Mouse (Mus musculus) limb, embryonic 12.5 days (tissue): ENCODE data around the gene Angptl2. TPM values are rescaled to one million over a fixed set of nuclear protein-coding genes. Genes with fewer than 3 reads are reported as not detected.

Experiments used
- ATAC-seq: fragments of 200-750 bp; cut with Nextera tagmentation; 2 replicates; pipeline ENCODE4 v1.8.0; 2017; ENCODE audit warnings: low read depth, moderate TSS enrichment; ENCODE audit not compliant: insufficient number of reproducible peaks, insufficient read depth, low FRiP score, low TSS enrichment
- H3K27ac ChIP-seq: fragments of 300-500 bp; sonication (generic); 2 replicates; pipeline ENCODE4 v1.5.1; 2016; ENCODE audit warnings: mild to moderate bottlenecking, moderate library complexity
- H3K27me3 ChIP-seq: fragments of 300-500 bp; sonication (generic); 2 replicates; pipeline ENCODE4 v1.6.1; 2016; ENCODE audit warnings: mild to moderate bottlenecking, moderate library complexity
- H3K36me3 ChIP-seq: fragments of 300-500 bp; sonication (generic); 2 replicates; pipeline ENCODE4 v1.6.1; 2016; ENCODE audit warnings: mild to moderate bottlenecking, moderate library complexity
- H3K4me1 ChIP-seq: fragments of 300-500 bp; sonication (generic); replicated peaks from 2 replicates; pipeline ENCODE4 v1.6.1; 2016
- H3K4me2 ChIP-seq: fragments of 300-500 bp; sonication (generic); 2 replicates; pipeline ENCODE4 v1.6.1; 2016; ENCODE audit warnings: mild to moderate bottlenecking, moderate library complexity
- H3K4me3 ChIP-seq: fragments of 300-500 bp; sonication (generic); replicated peaks from 2 replicates; pipeline ENCODE4 v1.5.1; 2016; ENCODE audit warnings: mild to moderate bottlenecking
- H3K9ac ChIP-seq: fragments of 300-500 bp; sonication (generic); replicated peaks from 2 replicates; pipeline ENCODE4 v1.6.1; 2016; ENCODE audit warnings: mild to moderate bottlenecking, moderate library complexity
- H3K9me3 ChIP-seq: fragments of 300-500 bp; sonication (generic); 2 replicates; pipeline ENCODE4 v1.6.1; 2016; ENCODE audit warnings: mild to moderate bottlenecking, moderate library complexity
- WGBS: fragments of 180-500 bp; shearing (Covaris S2); methylation state at CpG from one replicate; pipeline ENCODE4 v1.1.7; 2016; 5-methylcytosine and 5-hydroxymethylcytosine counted together
- polyA plus RNA-seq: library from polyadenylated mRNA; unstranded; fragments of >200 nt; fragmentation: Nextera tagmentation; extraction: Ambion mirVana; gene quantifications from 2 replicates; pipeline ENCODE4 v1.2.1, GENCODE M21; 2016

Gene Angptl2
- polyA plus RNA-seq = 54.7 and 65.0 TPM in 2 replicates

GRCm38 (mm10) chr2:33215700-33216509 lies at the start of gene Angptl2:
Gene Angptl2, plus strand, starts transcription at chr2:33216069.
- H3K4me1 ChIP-seq = peaks cover 52% of the 10 kb centered on the region

GRCm38 (mm10) chr2:33167060-33167459 lies 48.8 kb upstream of the Angptl2 start:
- no peaks in the 10 kb centered on the region for H3K27me3 ChIP-seq
- H3K4me1 ChIP-seq = peaks cover 65% of the 10 kb centered on the region
- H3K9me3 ChIP-seq = no peaks in the 10 kb centered on the region
- no peak for ATAC-seq
- H3K4me3 ChIP-seq = no peak overlapping the region
- no peak overlapping the region for H3K9ac ChIP-seq
- H3K27ac ChIP-seq = 0 out of 2 replicates have a peak overlapping the region, but pooled peaks have one; percentile 35
- no peak overlapping the region for H3K4me2 ChIP-seq
- 90% methylated on average over 3 of the region's 3 CpGs for WGBS
- no peaks in the 10 kb centered on the region for H3K36me3 ChIP-seq

More at GRCm38 (mm10) chr2:33215700-33216509, at the start of gene Angptl2:
- no peaks in the 10 kb centered on the region for H3K9me3 ChIP-seq
- peak within 1 kb of the TSS; percentile 91 for H3K27ac ChIP-seq
- H3K27me3 ChIP-seq = no peaks in the 10 kb centered on the region
- peak within 1 kb of the TSS; percentile 85 for H3K9ac ChIP-seq
- peak within 1 kb of the TSS; percentile 74 for H3K4me3 ChIP-seq
- H3K36me3 ChIP-seq = peaks cover 9% of the 10 kb centered on the region
- ATAC-seq = peak; percentile 96
- under 1% methylated on average over 22 of the region's 22 CpGs for WGBS
- H3K4me2 ChIP-seq = peak within 1 kb of the TSS; percentile 79

GRCm38 (mm10) chr2:33169445-33169844 lies 46.4 kb upstream of the Angptl2 start:
- H3K9ac ChIP-seq = no peak overlapping the region
- no peaks in the 10 kb centered on the region for H3K9me3 ChIP-seq
- H3K4me3 ChIP-seq = no peak overlapping the region
- 62% methylated on average over 6 of the region's 6 CpGs for WGBS
- peaks cover 68% of the 10 kb centered on the region for H3K4me1 ChIP-seq
- no peaks in the 10 kb centered on the region for H3K36me3 ChIP-seq
- no peak overlapping the region for H3K27ac ChIP-seq
- no peaks in the 10 kb centered on the region for H3K27me3 ChIP-seq
- no peak for ATAC-seq
- no peak overlapping the region for H3K4me2 ChIP-seq

GRCm38 (mm10) chr2:33170777-33171565 lies 44.9 kb upstream of the Angptl2 start:
- no peaks in the 10 kb centered on the region for H3K9me3 ChIP-seq
- peaks cover 54% of the 10 kb centered on the region for H3K4me1 ChIP-seq
- no peak overlapping the region for H3K4me3 ChIP-seq
- ATAC-seq = 0 out of 2 replicates have a peak, but pooled peaks have one; percentile 17
- H3K9ac ChIP-seq = no peak overlapping the region
- H3K27ac ChIP-seq = peak overlapping the region; percentile 79
- no peaks in the 10 kb centered on the region for H3K36me3 ChIP-seq
- no peaks in the 10 kb centered on the region for H3K27me3 ChIP-seq
- H3K4me2 ChIP-seq = no peak overlapping the region
- 59% methylated on average over 10 of the region's 10 CpGs for WGBS

- peaks cover 58% of the 10 kb centered on the region for H3K4me1 ChIP-seq
- H3K4me2 ChIP-seq = no peak overlapping the region
- H3K9me3 ChIP-seq = no peaks in the 10 kb centered on the region
- H3K27me3 ChIP-seq = no peaks in the 10 kb centered on the region
- no peak overlapping the region for H3K9ac ChIP-seq
- no peak for ATAC-seq
- H3K4me3 ChIP-seq = no peak overlapping the region
- WGBS = 74% methylated on average over 10 of the region's 10 CpGs
- peak overlapping the region; percentile 23; the same call in 1 of the 2 replicates for H3K27ac ChIP-seq
- no peaks in the 10 kb centered on the region for H3K36me3 ChIP-seq
These were observed 42.7 kb upstream of the Angptl2 start for GRCm38 (mm10) chr2:33173126-33173525.

- H3K36me3 ChIP-seq = no peaks in the 10 kb centered on the region
- no peak for ATAC-seq
- H3K27me3 ChIP-seq = no peaks in the 10 kb centered on the region
- 92% methylated on average over 7 of the region's 7 CpGs for WGBS
- H3K9ac ChIP-seq = no peak overlapping the region
- 0 out of 2 replicates have a peak overlapping the region, but pooled peaks have one; percentile 4 for H3K27ac ChIP-seq
- no peaks in the 10 kb centered on the region for H3K9me3 ChIP-seq
- H3K4me1 ChIP-seq = peaks cover 63% of the 10 kb centered on the region
- no peak overlapping the region for H3K4me2 ChIP-seq
- no peak overlapping the region for H3K4me3 ChIP-seq
These were observed 42.2 kb upstream of the Angptl2 start for GRCm38 (mm10) chr2:33173686-33174085.

GRCm38 (mm10) chr2:33176516-33176915 lies 39.4 kb upstream of the Angptl2 start:
- Histone ChIP-seq H3K9me3 (no peaks in the 10 kb centered on the region), H3K9ac (no peak overlapping the region), H3K4me1 (peaks cover 61% of the 10 kb centered on the region), H3K4me3 (no peak overlapping the region), H3K27ac (no peak overlapping the region), H3K4me2 (no peak overlapping the region), H3K27me3 (no peaks in the 10 kb centered on the region), H3K36me3 (no peaks in the 10 kb centered on the region)
- 61% methylated on average over 7 of the region's 7 CpGs for WGBS
- ATAC-seq = no peak

- no peak overlapping the region for H3K9ac ChIP-seq
- no peak for ATAC-seq
- H3K36me3 ChIP-seq = no peaks in the 10 kb centered on the region
- no peaks in the 10 kb centered on the region for H3K9me3 ChIP-seq
- no peak overlapping the region for H3K4me3 ChIP-seq
- H3K4me2 ChIP-seq = no peak overlapping the region
- WGBS = 65% methylated on average over 2 of the region's 2 CpGs
- H3K27ac ChIP-seq = peak overlapping the region; percentile 29; the same call in 1 of the 2 replicates
- H3K27me3 ChIP-seq = no peaks in the 10 kb centered on the region
- H3K4me1 ChIP-seq = peaks cover 58% of the 10 kb centered on the region
These were observed 38.9 kb upstream of the Angptl2 start for GRCm38 (mm10) chr2:33176921-33177320.

- Histone ChIP-seq H3K27ac (peak overlapping the region; percentile 96; the same call in 1 of the 2 replicates), H3K9ac (no peak overlapping the region), H3K4me3 (no peak overlapping the region), H3K4me2 (no peak overlapping the region), H3K36me3 (no peaks in the 10 kb centered on the region), H3K27me3 (no peaks in the 10 kb centered on the region), H3K4me1 (peaks cover 58% of the 10 kb centered on the region), H3K9me3 (no peaks in the 10 kb centered on the region)
- no peak for ATAC-seq
- 71% methylated on average over 12 of the region's 12 CpGs for WGBS
These were observed 38.2 kb upstream of the Angptl2 start for GRCm38 (mm10) chr2:33177443-33178242.

- H3K27me3 ChIP-seq = no peaks in the 10 kb centered on the region
- no peak overlapping the region for H3K9ac ChIP-seq
- peak overlapping the region; percentile 96 for H3K27ac ChIP-seq
- H3K4me2 ChIP-seq = no peak overlapping the region
- WGBS = 53% methylated on average over 11 of the region's 11 CpGs
- peak; percentile 45; the same call in 1 of the 2 replicates for ATAC-seq
- peaks cover 51% of the 10 kb centered on the region for H3K4me1 ChIP-seq
- no peaks in the 10 kb centered on the region for H3K36me3 ChIP-seq
- H3K9me3 ChIP-seq = no peaks in the 10 kb centered on the region
- no peak overlapping the region for H3K4me3 ChIP-seq
These were observed 37.5 kb upstream of the Angptl2 start for GRCm38 (mm10) chr2:33178243-33178932.
